Mouse (Mus musculus): ENCODE measurements around the gene Ugt8a. TPM values are rescaled to one million over a fixed set of nuclear protein-coding genes. Genes with fewer than 3 reads are reported as not detected.

Ugt8a gene
- total RNA-seq (2015; ENCODE audit: low replicate concordance) (1.1 TPM in 1 of 2 replicates, not detected in the other), total RNA-seq (2017; ENCODE audit: low replicate concordance) (1.7 and 4.2 TPM in 2 replicates)

DNA sequence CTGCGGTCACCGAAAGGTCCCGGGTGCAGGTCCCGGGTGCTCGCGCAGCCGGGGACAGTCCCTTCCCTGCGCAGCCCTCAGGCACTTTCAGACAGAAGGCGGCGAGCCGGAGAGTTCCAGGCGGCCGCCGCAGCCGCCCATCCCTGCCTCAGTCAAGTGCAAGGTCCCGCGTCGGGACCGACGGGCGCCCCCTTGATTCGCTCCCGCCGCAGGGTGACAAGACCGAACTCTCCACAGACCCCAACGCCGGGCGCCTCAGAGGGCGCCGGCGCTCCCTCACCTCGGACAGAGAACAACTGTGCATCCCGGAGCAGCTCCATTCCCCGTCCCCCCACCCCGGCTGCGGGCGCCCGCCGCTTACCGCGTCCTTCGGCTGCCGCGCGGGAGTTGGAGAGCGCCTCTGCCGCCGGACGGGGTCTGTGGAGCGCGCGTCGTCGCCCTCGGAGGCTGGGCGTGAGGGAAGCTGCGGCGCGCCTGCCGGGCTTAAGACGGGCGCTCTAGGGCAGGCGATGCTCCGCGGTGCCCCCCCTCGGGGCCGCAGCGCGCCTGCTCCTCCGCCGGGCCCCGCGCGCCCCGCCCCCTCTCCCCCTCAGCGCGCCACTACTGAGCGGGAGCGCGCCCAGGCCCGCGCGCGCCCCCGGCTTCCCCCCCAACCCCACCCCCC lies at the start of gene Ugt8a:
Gene Ugt8a, minus strand, starts transcription at position 528 of the 664 bp plus-strand sequence.
- ATAC-seq (replicated peaks; ENCODE audit: low FRiP score, poor library complexity, severe bottlenecking), result peak; percentile 33; the same call in 1 of the 2 replicates

DNA sequence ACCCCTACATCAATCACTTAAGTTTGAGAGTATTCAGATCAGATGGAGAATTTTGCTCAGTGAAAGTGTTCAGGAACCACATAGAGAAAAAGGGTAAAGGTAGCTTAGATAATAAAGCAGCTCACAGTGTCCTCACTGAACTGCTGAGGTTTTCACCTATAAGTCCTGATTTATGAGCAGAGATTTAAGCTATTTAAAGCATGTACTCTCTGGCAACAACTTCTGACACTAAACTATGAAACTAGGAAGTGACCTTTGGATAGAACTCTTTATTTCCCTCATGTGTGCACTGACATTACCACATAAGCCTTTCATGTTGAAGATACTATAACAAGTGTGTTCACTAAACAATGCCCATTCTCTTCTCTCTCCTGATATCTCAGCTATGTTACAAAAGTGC lies 48.2 kb upstream of the Ugt8a start:
- ATAC-seq (replicated peaks; ENCODE audit: low FRiP score, poor library complexity, severe bottlenecking), result no peak

DNA sequence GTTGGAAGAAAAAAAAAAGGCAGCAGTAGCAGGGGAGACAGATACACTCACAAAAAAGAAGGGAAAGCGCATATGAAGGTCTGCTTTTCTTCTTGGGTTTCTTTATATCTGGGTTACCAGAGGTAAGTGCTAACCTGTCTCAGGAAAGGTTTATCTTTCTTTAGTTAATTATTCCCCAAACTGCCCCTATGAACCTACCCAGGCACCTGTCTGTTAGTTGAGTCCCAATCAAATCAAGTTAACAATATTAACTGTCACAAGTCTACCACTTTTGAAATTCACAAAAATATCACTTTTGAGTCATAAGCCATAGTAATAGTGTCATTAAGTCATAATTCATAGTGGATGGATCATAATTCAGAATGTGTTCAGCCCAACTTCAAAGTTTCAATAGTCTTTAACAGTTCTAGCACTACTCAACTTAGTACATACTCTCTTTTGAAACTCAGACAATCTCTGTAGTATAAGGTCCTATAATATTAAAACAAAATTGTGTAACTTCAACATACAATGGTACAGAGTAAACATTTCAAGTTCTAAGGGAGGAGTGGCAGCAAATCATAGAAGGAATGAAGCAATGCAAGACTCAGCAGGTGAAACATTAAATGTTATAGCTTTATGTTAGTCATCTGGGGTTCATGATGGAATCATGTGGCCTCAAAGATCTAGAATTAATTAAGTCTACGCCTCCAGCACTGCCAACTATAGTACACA lies 45.4 kb upstream of the Ugt8a start:
- ATAC-seq (replicated peaks; ENCODE audit: low FRiP score, poor library complexity, severe bottlenecking), result no peak

DNA sequence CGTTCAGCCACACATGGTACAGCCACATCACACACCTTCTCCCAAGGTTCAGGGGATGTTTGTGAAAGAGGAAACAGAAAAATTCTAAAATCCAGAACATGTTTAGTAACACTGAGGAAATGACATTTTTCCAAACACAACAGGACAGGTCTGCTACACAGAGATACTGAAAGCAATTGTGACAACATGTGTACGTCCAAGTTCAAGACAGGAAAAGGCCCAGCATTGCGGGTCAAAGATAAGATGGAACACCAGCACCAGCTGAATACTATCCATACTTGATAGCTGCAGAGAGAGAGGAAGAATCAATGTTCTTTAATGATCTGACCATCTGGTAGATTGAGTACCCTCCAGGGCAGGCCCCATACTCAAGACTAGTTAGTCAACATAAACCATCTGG lies 41.1 kb upstream of the Ugt8a start:
- no peak for ATAC-seq (replicated peaks; ENCODE audit: low FRiP score, poor library complexity, severe bottlenecking)

DNA sequence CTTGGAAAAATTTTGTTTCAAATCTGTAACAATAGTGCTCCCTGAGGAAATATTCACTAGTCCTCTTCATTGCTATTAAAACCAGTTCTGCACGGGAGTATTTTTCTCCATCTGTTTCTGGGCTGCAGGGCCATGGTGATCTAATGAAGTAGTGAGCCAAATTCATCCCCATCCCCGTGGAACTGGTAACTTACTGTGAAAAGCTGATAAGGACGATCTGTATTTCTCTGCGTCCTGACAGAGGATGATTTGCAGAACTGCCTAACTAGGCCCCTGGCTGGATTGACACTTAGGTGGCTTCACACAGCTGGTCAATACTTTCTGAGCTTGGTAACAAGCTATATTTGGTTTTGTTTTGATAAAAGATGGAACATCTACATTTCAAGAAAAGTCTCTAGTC lies 37.5 kb upstream of the Ugt8a start:
- ATAC-seq (replicated peaks; ENCODE audit: low FRiP score, poor library complexity, severe bottlenecking), result peak; percentile 61; the same call in 1 of the 2 replicates

DNA sequence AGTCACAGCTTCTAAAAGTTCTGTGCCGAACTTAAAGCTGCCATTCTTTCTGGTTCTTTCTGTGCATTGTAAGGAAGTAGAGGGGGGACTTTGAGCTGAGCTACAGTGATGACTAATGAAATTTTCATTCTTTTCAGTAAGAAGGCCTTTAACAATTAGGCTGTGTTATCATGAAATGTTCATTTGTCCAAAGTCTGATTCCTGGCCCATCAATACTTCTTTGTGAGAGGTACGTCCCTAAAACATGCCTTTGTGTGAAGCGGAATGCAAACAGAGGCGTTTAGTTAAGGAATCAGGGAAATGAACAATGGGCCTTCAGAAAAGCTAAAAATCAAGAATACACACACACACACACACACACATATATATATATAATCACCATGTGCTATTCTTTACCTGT lies 31.0 kb upstream of the Ugt8a start:
- no peak for ATAC-seq (replicated peaks; ENCODE audit: low FRiP score, poor library complexity, severe bottlenecking)

DNA sequence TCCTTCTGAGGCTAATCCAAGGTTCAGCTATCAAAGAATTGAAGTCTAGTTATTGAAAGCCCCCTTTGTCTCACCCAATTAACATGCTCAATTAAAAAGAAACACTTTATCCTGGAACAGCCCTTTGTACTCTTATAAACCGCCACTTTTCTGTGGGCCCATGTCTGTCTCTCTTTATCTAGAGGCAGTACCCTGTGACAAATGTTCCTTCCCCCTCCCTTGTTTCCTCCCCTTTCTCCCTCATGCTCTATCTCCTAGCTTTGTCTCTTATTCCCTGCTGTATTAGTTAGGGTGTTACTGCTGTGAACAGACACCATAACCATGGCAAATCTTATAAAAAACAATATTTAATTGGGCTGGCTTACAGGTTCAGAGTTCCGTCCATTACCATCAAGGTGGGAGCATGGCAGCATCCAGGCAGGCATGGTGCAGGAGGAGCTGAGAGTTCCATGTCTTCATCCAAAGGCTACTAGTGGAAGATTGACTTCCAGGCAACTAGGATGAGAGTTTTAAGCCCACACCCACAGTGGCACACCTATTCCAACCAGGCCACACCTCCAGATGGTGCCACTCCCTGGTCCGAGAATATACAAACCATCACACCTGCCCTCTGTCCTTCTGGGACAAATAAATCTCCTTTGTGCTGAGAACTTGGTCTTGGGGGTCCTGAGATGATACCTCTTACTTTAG lies 17.9 kb upstream of the Ugt8a start:
- no peak for ATAC-seq (replicated peaks; ENCODE audit: low FRiP score, poor library complexity, severe bottlenecking)

DNA sequence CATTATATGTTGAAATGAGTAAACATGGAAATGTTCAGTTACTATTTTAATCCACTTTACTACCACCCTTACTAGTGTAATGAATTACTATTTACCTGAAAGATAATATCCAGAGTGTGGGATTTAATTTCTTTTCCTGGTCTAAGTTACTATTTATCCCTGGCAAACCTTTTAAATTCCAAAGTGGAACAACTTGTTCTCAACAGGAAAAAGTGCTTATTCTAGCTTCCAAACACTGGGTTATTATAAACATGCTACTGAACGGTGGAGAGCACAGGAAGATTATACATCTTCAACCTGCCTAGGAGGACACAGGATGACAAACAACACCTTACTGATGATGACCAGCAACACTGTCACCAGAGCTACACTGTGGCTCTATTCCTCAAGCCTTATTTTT lies 16.5 kb upstream of the Ugt8a start:
- ATAC-seq (replicated peaks; ENCODE audit: low FRiP score, poor library complexity, severe bottlenecking), result no peak

DNA sequence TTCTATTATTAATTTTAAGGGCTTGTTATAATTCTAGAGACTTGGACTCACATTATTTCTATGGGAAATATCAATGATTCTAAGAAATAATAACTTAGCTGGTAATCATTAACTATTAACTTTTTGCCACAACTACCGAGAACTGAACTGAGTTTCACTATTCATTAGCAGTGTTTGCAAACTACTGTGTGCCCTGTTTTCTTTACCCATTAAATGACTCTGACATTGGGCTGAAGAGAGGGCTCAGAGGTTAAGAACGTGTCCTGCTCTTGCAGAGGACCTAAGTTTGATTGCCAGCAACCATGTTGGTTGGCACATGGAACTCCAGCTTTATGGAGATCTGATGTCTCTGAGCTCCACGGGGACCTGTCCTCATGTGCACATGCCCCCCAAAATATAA lies 2.4 kb upstream of the Ugt8a start:
- ATAC-seq (replicated peaks; ENCODE audit: low FRiP score, poor library complexity, severe bottlenecking), result no peak

DNA sequence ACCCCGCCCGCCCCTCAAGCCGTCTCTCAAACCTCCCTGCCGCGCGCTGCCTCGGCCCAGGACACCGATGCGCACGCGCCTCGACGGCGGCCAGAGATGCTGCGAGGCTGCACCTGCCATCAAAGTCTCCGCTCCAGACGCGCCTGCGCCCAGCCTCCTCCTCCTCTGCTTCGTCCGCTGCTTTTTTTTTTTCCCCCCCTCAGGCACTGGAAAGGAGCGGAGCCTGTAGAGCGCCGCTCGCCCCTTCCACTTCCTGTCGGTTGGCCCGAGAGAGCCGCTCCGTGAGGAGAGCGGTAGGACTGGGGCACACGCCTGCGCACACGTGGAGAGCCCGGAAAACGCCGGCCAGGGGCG lies 314 bp upstream of the Ugt8a start:
- ATAC-seq (replicated peaks; ENCODE audit: low FRiP score, poor library complexity, severe bottlenecking), result no peak

DNA sequence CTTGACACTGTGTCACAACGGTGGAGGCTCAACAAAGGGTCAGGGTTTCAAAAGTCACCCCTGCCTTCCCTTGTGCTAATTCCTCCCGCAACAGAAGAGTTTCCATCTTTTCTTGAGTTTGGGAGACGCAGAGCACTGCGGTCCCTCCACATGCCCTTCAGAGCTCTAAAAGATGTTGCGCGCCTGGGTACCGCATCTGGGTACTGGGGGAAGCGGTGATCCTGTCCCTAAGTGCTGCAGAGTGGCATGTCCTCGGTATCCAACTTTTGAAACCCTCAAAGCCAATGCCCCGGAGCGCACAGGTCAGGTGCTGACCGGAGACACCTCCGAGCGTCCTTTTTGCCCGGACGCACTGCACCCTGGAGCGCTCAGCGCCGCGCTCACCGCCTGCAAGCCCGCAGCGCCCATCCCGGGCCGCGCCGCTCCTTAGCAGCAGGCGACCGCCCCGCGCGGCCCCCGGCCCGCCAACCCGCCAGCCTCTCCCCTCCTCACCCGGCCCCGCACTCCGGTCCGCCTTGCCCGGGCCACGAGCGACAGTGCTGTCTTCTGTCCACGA lies 805 bp downstream of the Ugt8a start:
- ATAC-seq (replicated peaks; ENCODE audit: low FRiP score, poor library complexity, severe bottlenecking), result 0 out of 2 replicates have a peak, but pooled peaks have one; percentile 32

DNA sequence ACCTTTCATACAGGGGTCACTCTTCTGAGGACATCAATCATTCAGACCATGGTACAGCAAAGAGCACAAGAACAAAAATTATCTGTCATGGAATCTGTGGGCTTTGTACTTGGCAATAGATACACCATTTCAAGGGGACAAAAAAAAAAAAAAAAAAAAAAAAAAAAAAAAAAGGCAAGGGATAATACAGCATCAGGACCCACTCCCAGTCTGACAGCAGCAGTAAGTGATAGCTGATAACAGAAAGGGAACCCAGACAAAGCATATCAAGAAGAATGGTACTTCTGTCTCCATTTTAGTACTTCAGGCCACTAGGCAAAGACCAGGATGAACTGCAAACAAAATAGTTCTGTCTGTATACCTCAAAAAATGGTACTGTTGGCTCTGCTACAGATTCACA lies 2.6 kb downstream of the Ugt8a start:
- ATAC-seq (replicated peaks; ENCODE audit: low FRiP score, poor library complexity, severe bottlenecking), result no peak

DNA sequence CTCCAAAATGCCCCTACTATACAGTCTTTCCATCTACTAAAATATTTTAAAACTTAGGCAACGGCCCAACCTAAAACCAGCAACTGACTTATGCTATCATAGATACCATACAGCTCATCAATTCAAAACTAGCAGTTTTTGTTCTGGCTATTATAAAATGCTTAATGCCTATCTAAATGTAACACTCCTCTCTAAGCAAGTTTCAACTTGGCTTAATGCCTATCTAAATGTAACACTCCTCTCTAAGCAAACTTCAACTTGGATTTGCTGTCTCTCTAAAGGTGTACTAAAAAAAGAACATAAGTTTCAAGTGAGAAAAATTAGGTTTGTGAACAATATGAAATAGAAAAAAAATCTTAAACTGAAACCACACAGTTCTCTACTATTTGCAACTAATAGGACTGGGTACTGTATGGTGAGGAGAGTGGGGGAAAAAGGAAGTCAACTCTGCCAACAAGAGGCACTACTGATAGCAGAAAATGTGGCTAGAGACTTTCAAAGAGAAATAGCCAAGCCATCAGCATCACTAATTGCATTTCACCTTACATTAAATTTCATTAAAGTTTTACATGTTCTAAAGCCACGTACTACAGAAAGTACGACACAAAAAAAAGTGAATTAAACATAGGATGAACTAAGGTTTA lies 5.7 kb downstream of the Ugt8a start:
- ATAC-seq (replicated peaks; ENCODE audit: low FRiP score, poor library complexity, severe bottlenecking), result peak; percentile 79

DNA sequence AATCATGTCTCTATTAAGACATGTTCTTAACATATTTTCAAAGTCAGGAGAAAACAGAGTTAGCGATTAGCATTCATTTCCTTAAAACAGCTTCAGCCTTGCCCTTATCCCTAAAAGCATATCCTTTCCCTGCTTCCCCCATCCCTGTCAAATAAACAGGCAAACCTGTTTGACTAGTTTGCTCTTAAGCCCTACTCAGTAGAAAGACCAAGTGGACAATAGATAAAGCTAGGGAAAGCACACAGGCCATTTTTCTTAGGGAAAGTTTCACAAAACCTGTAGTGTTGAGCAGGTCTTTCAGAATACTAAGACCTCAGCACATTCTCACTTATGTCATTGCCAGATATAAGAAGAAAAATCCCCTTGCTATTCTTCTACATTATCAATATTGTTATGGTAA lies 7.4 kb downstream of the Ugt8a start:
- no peak for ATAC-seq (replicated peaks; ENCODE audit: low FRiP score, poor library complexity, severe bottlenecking)

DNA sequence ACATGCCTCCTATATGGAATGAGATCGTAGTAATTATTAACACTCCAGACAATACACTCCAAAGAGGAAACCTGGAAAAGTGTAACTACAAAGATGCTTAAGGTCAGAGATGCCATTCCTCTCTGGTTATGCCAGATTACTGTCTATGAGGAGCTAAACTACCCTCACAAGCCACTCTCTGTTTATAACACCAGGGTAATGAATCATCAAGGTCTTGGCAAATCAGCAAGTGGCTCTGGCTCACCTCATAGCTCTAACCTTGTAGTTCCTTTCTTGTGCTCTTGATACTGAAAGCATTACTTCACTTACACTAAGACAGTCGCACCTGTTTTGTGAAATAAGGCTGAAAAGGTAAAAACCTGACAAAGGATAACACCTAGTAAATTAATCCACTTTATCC lies 17.5 kb downstream of the Ugt8a start:
- no peak for ATAC-seq (replicated peaks; ENCODE audit: low FRiP score, poor library complexity, severe bottlenecking)

DNA sequence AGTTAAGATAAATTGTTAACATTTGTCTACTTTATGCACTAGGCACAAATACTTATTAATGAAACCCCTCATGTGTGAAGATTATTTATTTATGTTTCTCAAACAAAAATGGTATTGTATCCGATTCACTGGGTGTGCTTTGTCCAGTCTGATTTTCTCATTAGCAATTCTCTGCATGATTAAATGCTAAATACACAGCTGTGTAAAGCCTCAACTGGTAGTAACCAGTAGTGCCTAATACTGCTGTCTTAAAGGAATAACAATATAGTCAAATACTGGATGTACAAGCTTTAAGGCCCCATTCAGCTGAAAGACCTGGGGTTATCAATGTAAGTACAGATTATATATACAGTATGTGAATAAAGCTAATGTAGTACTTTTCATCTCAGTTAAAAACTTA lies 39.4 kb downstream of the Ugt8a start:
- no peak for ATAC-seq (replicated peaks; ENCODE audit: low FRiP score, poor library complexity, severe bottlenecking)

DNA sequence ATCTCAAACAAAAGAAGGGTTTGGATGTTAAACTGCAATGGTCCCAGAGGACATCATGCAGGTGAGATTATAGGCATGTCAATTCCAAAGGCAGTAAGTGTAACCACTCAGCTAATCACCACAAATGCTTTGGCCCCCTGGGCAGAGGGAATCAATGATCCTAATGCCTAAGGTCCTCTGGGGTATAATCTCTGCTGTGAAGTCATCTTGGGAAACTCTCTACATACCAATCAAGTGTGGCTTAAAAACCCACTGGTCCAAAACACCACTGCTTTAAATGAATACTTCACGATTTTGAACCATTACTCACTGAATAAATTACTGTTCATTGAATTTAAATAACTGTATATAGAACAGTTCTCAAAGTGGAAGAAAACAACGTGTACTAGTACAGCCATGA lies 51.3 kb downstream of the Ugt8a start:
- ATAC-seq (replicated peaks; ENCODE audit: low FRiP score, poor library complexity, severe bottlenecking), result no peak

DNA sequence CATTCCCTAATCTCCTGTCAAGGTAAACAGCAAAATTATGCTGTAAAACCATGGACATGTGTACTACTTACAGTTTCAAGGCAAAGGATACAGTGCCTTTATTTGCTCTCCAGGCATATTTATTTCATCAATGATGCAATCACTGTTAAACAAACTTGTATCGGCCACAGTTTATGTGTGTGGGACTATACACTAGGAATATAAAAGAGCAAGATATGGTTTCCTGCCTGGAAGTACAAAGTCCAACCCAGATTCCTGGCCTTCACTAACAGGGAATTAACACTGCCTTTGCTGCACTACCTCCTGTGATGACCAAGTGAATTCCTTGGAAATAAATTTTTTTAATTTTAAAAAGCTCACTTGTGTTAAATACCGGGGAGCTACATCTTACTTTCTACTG lies 53.5 kb downstream of the Ugt8a start:
- no peak for ATAC-seq (replicated peaks; ENCODE audit: low FRiP score, poor library complexity, severe bottlenecking)

DNA sequence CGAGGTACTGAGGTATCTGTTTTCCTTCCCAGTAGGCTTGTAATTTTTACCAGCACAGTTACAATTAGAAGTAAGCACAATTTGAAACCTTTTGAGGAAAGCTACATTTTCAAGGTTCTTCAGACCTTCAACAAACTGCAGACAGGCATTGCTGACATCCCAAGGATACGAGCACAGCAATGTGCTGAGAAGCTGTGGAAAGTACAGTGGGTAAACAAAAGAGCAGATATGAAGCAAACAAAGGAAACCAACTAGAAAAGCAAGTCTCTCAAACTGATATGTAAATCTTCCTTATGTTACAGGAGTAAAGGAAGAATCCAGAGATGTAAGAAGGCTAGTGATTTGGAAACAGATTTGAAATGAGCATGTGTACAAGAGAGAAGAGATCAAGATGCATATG lies 54.0 kb downstream of the Ugt8a start:
- no peak for ATAC-seq (replicated peaks; ENCODE audit: low FRiP score, poor library complexity, severe bottlenecking)

DNA sequence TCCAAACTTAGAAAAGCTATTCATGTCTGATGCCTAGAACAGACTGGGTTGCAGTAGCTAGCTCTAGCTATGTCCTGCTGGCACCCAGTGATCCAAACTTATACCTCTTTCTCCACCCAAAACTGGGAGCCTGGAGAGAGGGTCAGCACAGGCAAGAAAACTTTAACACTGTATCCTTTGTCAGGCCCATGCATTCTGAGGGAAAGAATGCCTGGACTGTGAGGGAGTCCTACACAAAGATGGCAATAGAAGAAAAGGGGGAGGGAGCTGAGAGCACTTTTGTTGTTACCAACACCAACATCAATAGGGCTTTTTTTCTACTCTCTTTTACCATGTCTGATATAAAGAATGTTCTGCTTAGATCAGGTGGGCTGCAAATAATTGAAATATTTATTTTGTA lies 55.4 kb downstream of the Ugt8a start:
- no peak for ATAC-seq (replicated peaks; ENCODE audit: low FRiP score, poor library complexity, severe bottlenecking)
